ENCODE assay signal across 5 mouse cellular contexts in the genomic region with DNA sequence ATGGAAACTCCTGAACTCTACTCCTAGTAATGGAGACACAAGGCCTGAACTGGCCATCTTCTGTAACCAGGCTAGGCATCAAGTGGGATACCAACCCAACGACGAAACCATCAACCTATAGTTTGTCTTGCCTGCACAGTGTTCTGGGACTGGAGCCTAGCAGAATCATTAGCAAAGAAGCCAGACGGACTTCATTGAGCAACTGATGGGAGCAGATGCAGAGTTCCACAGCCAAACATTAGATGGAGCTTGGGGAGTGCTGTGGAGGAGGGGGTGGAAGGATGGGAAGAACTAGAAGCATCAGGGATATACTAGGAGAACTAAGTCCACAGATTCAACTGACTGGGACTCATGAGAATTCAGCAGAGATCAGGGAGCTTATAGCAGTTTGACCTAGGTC.
"Had no signal": no experiment of that assay in that cellular context is flagged by ENCODE, and none has a peak within 500 bp of the region (broad histone marks: within the 10 kb centered on the region; RNA-seq: fewer than 3 reads in every experiment).

No protein-coding gene starts in this region.

- DNase-seq: kidney, adult 2 months; kidney, postnatal 25 days; lung, adult 18-20 months; retina, postnatal 1 day; thymus, postnatal 36 days had no signal
